Comparison of ENCODE assay signal across 1 mouse cellular context in genomic region chr15:79107966-79108365, GRCm38 (mm10).
TF ChIP-seq lines count a peak whose summit lies in the region.

No protein-coding gene starts in this region.

TF ChIP-seq in MEL, 35 proteins besides CTCF, POLR2A, EP300 and RAD21 (continued from another document):
- TF ChIP-seq POLR2AphosphoS5 (IDR thresholded peaks at IDR 0.05; ENCODE audit: borderline replicate concordance, low read depth, low read length) (no peak), MAX (IDR thresholded peaks at IDR 0.05; ENCODE audit: low read length) (no peak), ZKSCAN1 (IDR thresholded peaks at IDR 0.05; ENCODE audit: low read depth, low read length) (no peak), ZC3H11A (IDR thresholded peaks at IDR 0.05; ENCODE audit: low read depth, low read length) (no peak), USF1 (IDR thresholded peaks at IDR 0.05; ENCODE audit: low read depth, low read length) (no peak), MXI1 (IDR thresholded peaks at IDR 0.05; ENCODE audit: low read depth, low read length) (no peak), ZNF384 (IDR thresholded peaks at IDR 0.05; ENCODE audit: low read depth, low read length) (no peak)
